Mouse (Mus musculus) spleen, adult 2 months (tissue): ENCODE measurements around the gene Eddm3b.

Experiments used
- CTCF ChIP-seq: fragments of 200-500 bp; IDR thresholded peaks from 2 replicates; pipeline ENCODE4 v1.5.1; 2011; ENCODE audit warnings: mild to moderate bottlenecking, inconsistent platforms; ENCODE audit not compliant: insufficient read depth, insufficient read length, insufficient replicate concordance; ENCODE audit errors: extremely low read depth
- POLR2A ChIP-seq: fragments of 200-500 bp; IDR thresholded peaks from 2 replicates; pipeline ENCODE4 v1.6.1; 2011; ENCODE audit warnings: low read depth, low read length, inconsistent platforms

- TF ChIP-seq CTCF (no peak), POLR2A (peak; percentile 64)
Observed at GRCm38 (mm10) chr14:51128775-51129623, 14.8 kb downstream of the Eddm3b start.
